Mouse (Mus musculus) MEL (cell line): Measurements from ENCODE around the gene Ddah1. TPM values are rescaled to one million over a fixed set of nuclear protein-coding genes. Genes with fewer than 3 reads are reported as not detected.

Source experiments
- DNase-seq: peaks from one replicate; pipeline ENCODE4 v3.0.0; 2011; ENCODE audit warnings: low read depth, low spot score
- H3K27ac ChIP-seq: 2 replicates; pipeline ENCODE4 v1.5.1; 2012; ENCODE audit warnings: low read depth, mild to moderate bottlenecking, control low read depth, low read length, moderate library complexity; ENCODE audit not compliant: control insufficient read depth
- H3K27me3 ChIP-seq, 2 experiments: fragments of 150-350 bp in 1 of 2; sonication (generic) in 1 of 2; 2 replicates each; pipeline ENCODE4 v1.6.1; 2012; ENCODE audit warnings: low read length in 2 of 2, mild to moderate bottlenecking in 2 of 2, improper control_type of control experiment in 1 of 2, moderate library complexity in 1 of 2; ENCODE audit not compliant: insufficient read depth in 2 of 2, control insufficient read depth in 1 of 2
- H3K36me3 ChIP-seq, 2 experiments: 2 replicates each; pipeline ENCODE4 v1.6.1; 2012 to 2014; ENCODE audit warnings: low read length in 2 of 2, improper control_type of control experiment in 1 of 2, inconsistent platforms in 1 of 2, mild to moderate bottlenecking in 1 of 2; ENCODE audit not compliant: insufficient read depth in 2 of 2, control insufficient read depth in 1 of 2
- H3K4me1 ChIP-seq, 2 experiments: fragments of 150-350 bp in 1 of 2; sonication (generic) in 1 of 2; 2 replicates each; pipeline ENCODE4 v1.6.1; 2012; ENCODE audit warnings: low read length in 2 of 2, improper control_type of control experiment in 1 of 2, mild to moderate bottlenecking in 1 of 2; ENCODE audit not compliant: insufficient read depth in 2 of 2, control insufficient read depth in 1 of 2
- H3K4me3 ChIP-seq, 2 experiments: fragments of 150-350 bp in 1 of 2; sonication (generic) in 1 of 2; 2 replicates each; pipeline ENCODE4 v1.5.1; 2012; ENCODE audit warnings: low read depth in 2 of 2, low read length in 2 of 2, mild to moderate bottlenecking in 2 of 2, moderate library complexity in 2 of 2, control low read depth in 1 of 2, improper control_type of control experiment in 1 of 2; ENCODE audit not compliant: control insufficient read depth in 1 of 2, insufficient read depth in 1 of 2
- H3K79me2 ChIP-seq: 2 replicates; pipeline ENCODE4 v1.6.1; 2012; ENCODE audit warnings: mild to moderate bottlenecking, low read length, moderate library complexity; ENCODE audit not compliant: control insufficient read depth, poor library complexity, insufficient read depth
- H3K9ac ChIP-seq: 2 replicates; pipeline ENCODE4 v1.6.1; 2012; ENCODE audit warnings: low read depth, mild to moderate bottlenecking, control low read depth, low read length, moderate library complexity; ENCODE audit not compliant: control insufficient read depth, poor library complexity, severe bottlenecking
- H3K9me3 ChIP-seq: fragments of 150-350 bp; sonication (generic); replicated peaks from 2 replicates; pipeline ENCODE4 v1.6.1; 2012; ENCODE audit warnings: mild to moderate bottlenecking, low read length, improper control_type of control experiment, moderate library complexity; ENCODE audit not compliant: insufficient read depth
- BHLHE40 ChIP-seq: IDR thresholded peaks from 2 replicates; pipeline ENCODE4 v1.6.1; 2012; ENCODE audit warnings: low read depth, mild to moderate bottlenecking, inconsistent platforms, low read length, improper control_type of control experiment, borderline replicate concordance
- CHD1 ChIP-seq: IDR thresholded peaks from 2 replicates; pipeline ENCODE4 v1.6.1; 2012; ENCODE audit warnings: low read depth, mild to moderate bottlenecking, inconsistent platforms, low read length, improper control_type of control experiment
- CTCF ChIP-seq, 3 experiments: IDR thresholded peaks in 2 of 3; conservative IDR thresholded peaks in 1 of 3; 2 replicates each; pipeline ENCODE4 v1.5.1; 2011 to 2012; ENCODE audit warnings: low read length in 3 of 3, low read depth in 2 of 3, mild to moderate bottlenecking in 2 of 3, improper control_type of control experiment in 1 of 3, inconsistent platforms in 1 of 3, mixed read lengths in 1 of 3, moderate library complexity in 1 of 3; ENCODE audit not compliant: control insufficient read depth in 1 of 3, insufficient read depth in 1 of 3, poor library complexity in 1 of 3, severe bottlenecking in 1 of 3
- E2F4 ChIP-seq: IDR thresholded peaks from 2 replicates; pipeline ENCODE4 v1.6.1; 2011; ENCODE audit warnings: low read depth, low read length, improper control_type of control experiment, borderline replicate concordance
- ELF1 ChIP-seq: IDR thresholded peaks from 2 replicates; pipeline ENCODE4 v1.6.1; 2014; ENCODE audit warnings: low read depth, mild to moderate bottlenecking, inconsistent platforms, low read length, improper control_type of control experiment, moderate library complexity
- EP300 ChIP-seq, 2 experiments: IDR thresholded peaks; 2 replicates each; pipeline ENCODE4 v1.6.1; 2011; ENCODE audit warnings: improper control_type of control experiment in 2 of 2, low read length in 2 of 2, low read depth in 1 of 2, mild to moderate bottlenecking in 1 of 2
- ETS1 ChIP-seq: IDR thresholded peaks from 2 replicates; pipeline ENCODE4 v1.6.1; 2012; ENCODE audit warnings: low read depth, mild to moderate bottlenecking, inconsistent platforms, low read length, improper control_type of control experiment, moderate library complexity
- GABPA ChIP-seq: IDR thresholded peaks from 2 replicates; pipeline ENCODE4 v1.6.1; 2012; ENCODE audit warnings: low read depth, mild to moderate bottlenecking, inconsistent platforms, low read length, improper control_type of control experiment, moderate library complexity
- GATA1 ChIP-seq: IDR thresholded peaks from 2 replicates; pipeline ENCODE4 v1.6.1; 2011; ENCODE audit warnings: low read depth, low read length, improper control_type of control experiment
- HCFC1 ChIP-seq: IDR thresholded peaks from 2 replicates; pipeline ENCODE4 v1.6.1; 2012; ENCODE audit warnings: low read depth, mild to moderate bottlenecking, inconsistent platforms, low read length, improper control_type of control experiment, moderate library complexity
- JUND ChIP-seq: IDR thresholded peaks from 2 replicates; pipeline ENCODE4 v1.6.1; 2011; ENCODE audit warnings: low read depth, mild to moderate bottlenecking, improper control_type of control experiment, low read length
- KAT2A ChIP-seq: conservative IDR thresholded peaks from 2 replicates; pipeline ENCODE4 v1.6.1; 2012; ENCODE audit warnings: low read depth, low read length, improper control_type of control experiment, inconsistent platforms
- MAFK ChIP-seq: IDR thresholded peaks from 2 replicates; pipeline ENCODE4 v1.6.1; 2011; ENCODE audit warnings: low read depth, mild to moderate bottlenecking, low read length, improper control_type of control experiment, borderline replicate concordance
- MAX ChIP-seq: IDR thresholded peaks from 2 replicates; pipeline ENCODE4 v1.6.1; 2011; ENCODE audit warnings: low read length, improper control_type of control experiment
- MYC ChIP-seq: IDR thresholded peaks from 2 replicates; pipeline ENCODE4 v1.6.1; 2011; ENCODE audit warnings: low read depth, mild to moderate bottlenecking, low read length, improper control_type of control experiment, moderate library complexity
- NELFE ChIP-seq: IDR thresholded peaks from 2 replicates; pipeline ENCODE4 v1.6.1; 2011; ENCODE audit warnings: low read depth, low read length, improper control_type of control experiment
- NRF1 ChIP-seq: IDR thresholded peaks from 2 replicates; pipeline ENCODE4 v1.6.1; 2014; ENCODE audit warnings: low read depth, mild to moderate bottlenecking, inconsistent platforms, low read length, improper control_type of control experiment, moderate library complexity; ENCODE audit not compliant: poor library complexity, insufficient read depth, severe bottlenecking
- POLR2A ChIP-seq, 2 experiments: IDR thresholded peaks; 2 replicates each; pipeline ENCODE4 v1.6.1; 2011 to 2012; ENCODE audit warnings: low read length in 2 of 2, mild to moderate bottlenecking in 2 of 2, control low read depth in 1 of 2, improper control_type of control experiment in 1 of 2, low read depth in 1 of 2, moderate library complexity in 1 of 2; ENCODE audit not compliant: control insufficient read depth in 1 of 2, insufficient read depth in 1 of 2, poor library complexity in 1 of 2
- RAD21 ChIP-seq: IDR thresholded peaks from 2 replicates; pipeline ENCODE4 v1.6.1; 2011; ENCODE audit warnings: mild to moderate bottlenecking, low read depth, low read length, improper control_type of control experiment
- SIN3A ChIP-seq: IDR thresholded peaks from 2 replicates; pipeline ENCODE4 v1.6.1; 2012; ENCODE audit warnings: low read length, improper control_type of control experiment, inconsistent platforms
- SMC3 ChIP-seq: IDR thresholded peaks from 2 replicates; pipeline ENCODE4 v1.6.1; 2011; ENCODE audit warnings: low read depth, low read length, improper control_type of control experiment
- TAL1 ChIP-seq: IDR thresholded peaks from 2 replicates; pipeline ENCODE4 v1.6.1; 2012; ENCODE audit warnings: mild to moderate bottlenecking, inconsistent platforms, low read length, moderate library complexity, mixed read lengths
- TCF12 ChIP-seq: IDR thresholded peaks from 2 replicates; pipeline ENCODE4 v1.6.1; 2014; ENCODE audit warnings: low read depth, mild to moderate bottlenecking, inconsistent platforms, low read length, improper control_type of control experiment, moderate library complexity
- USF1 ChIP-seq: IDR thresholded peaks from 2 replicates; pipeline ENCODE4 v1.6.1; 2014; ENCODE audit warnings: low read depth, mild to moderate bottlenecking, inconsistent platforms, low read length, improper control_type of control experiment, moderate library complexity
- ZKSCAN1 ChIP-seq: IDR thresholded peaks from 2 replicates; pipeline ENCODE4 v1.6.1; 2012; ENCODE audit warnings: low read depth, mild to moderate bottlenecking, inconsistent platforms, low read length, improper control_type of control experiment, moderate library complexity
- polyA plus RNA-seq, 2 experiments: library from polyadenylated mRNA; stranded (reverse) in 1 of 2; unstranded in 1 of 2; fragments of >175 nt in 1 of 2; fragments of >200 nt in 1 of 2; gene quantifications; 2 replicates each; pipeline versions ENCODE4 v1.2.1 to v1.2.4; 2012; ENCODE audit warnings: low replicate concordance in 2 of 2, low read depth in 1 of 2; ENCODE audit not compliant: insufficient read length in 2 of 2, insufficient read depth in 1 of 2, missing spikeins in 1 of 2
- total RNA-seq: library from RNA; depleted of rRNA; stranded (reverse); fragments of 300-350 nt; gene quantifications from 2 replicates; pipeline ENCODE4 v1.2.3, GENCODE M21; 2012

Gene Ddah1
- total and polyA plus RNA-seq, 3 experiments, result not detected

GRCm38 (mm10) chr3:145841961-145842710 is 83.7 kb downstream of the Ddah1 start:
- no peak for DNase-seq
- no peaks in the 10 kb centered on the region for H3K4me1 ChIP-seq
- H3K79me2 ChIP-seq, result no peaks in the 10 kb centered on the region
- no peak overlapping the region for H3K9ac ChIP-seq
- no peak for TF ChIP-seq E2F4
- TF ChIP-seq EP300 (IDR thresholded peaks at IDR 0.05; ENCODE audit: low read depth in 1 of 2, low read length in 2 of 2), result no peak
- no peak for TF ChIP-seq RAD21
- no peak for TF ChIP-seq SIN3A
- no peak for TF ChIP-seq MAFK
- no peak for TF ChIP-seq GATA1
- TF ChIP-seq ZKSCAN1, result no peak
- no peak for TF ChIP-seq ELF1
- no peak for TF ChIP-seq SMC3
- TF ChIP-seq POLR2A (IDR thresholded peaks at IDR 0.05; ENCODE audit: control insufficient read depth in 1 of 2, insufficient read depth in 1 of 2, low read depth in 1 of 2, low read length in 2 of 2, poor library complexity in 1 of 2), result no peak
- TF ChIP-seq NELFE, result no peak
- H3K27me3 ChIP-seq, result no peaks in the 10 kb centered on the region
- H3K36me3 ChIP-seq, result no peaks in the 10 kb centered on the region
- H3K9me3 ChIP-seq, result no peaks in the 10 kb centered on the region
- H3K27ac ChIP-seq, result no peak overlapping the region
- no peak overlapping the region for H3K4me3 ChIP-seq

DNA sequence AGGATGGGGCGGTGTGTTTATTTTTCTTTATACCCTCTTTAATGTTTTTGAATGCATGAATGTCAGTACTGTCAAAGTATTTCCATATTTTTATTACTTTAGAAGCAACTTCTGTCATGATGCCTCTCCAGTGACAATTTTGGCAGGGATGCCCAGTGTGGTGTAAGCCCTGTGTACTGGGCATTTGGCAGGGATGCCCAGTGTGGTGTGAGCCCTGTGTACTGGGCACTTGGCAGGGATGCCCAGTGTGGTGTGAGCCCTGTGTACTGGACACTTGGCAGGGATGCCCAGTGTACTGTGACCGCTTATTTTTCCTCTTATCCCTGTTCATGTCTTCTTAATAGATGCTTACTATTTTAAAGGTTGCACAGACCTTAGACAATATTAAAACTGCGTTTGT is 85.4 kb downstream of the Ddah1 start:
- Histone ChIP-seq H3K4me3 (no peak overlapping the region), H3K27ac (no peak overlapping the region), H3K27me3 (no peaks in the 10 kb centered on the region), H3K36me3 (no peaks in the 10 kb centered on the region), H3K9me3 (no peaks in the 10 kb centered on the region), H3K79me2 (no peaks in the 10 kb centered on the region), H3K4me1 (no peaks in the 10 kb centered on the region)
- no peak for DNase-seq
- TF ChIP-seq ETS1, result no peak
- TF ChIP-seq POLR2A (IDR thresholded peaks at IDR 0.05; ENCODE audit: control insufficient read depth in 1 of 2, insufficient read depth in 1 of 2, low read depth in 1 of 2, low read length in 2 of 2, poor library complexity in 1 of 2), result no peak
- TF ChIP-seq USF1, result no peak
- no peak for TF ChIP-seq MYC
- TF ChIP-seq, all 39 proteins: peak for 0
- H3K9ac ChIP-seq, result no peak overlapping the region

- H3K27ac ChIP-seq, result no peak overlapping the region
- no peaks in the 10 kb centered on the region for H3K27me3 ChIP-seq
- H3K9me3 ChIP-seq, result no peaks in the 10 kb centered on the region
- H3K36me3 ChIP-seq, result no peaks in the 10 kb centered on the region
- no peak overlapping the region for H3K4me3 ChIP-seq
- H3K79me2 ChIP-seq, result no peaks in the 10 kb centered on the region
- H3K4me1 ChIP-seq, result no peaks in the 10 kb centered on the region
- H3K9ac ChIP-seq, result no peak overlapping the region
- TF ChIP-seq GATA1 (no peak), NRF1 (no peak), TAL1 (no peak), BHLHE40 (no peak), HCFC1 (no peak), MAX (no peak), CTCF (IDR thresholded peaks at IDR 0.05 in 2 of 3, conservative IDR thresholded peaks at IDR 0.05 in 1 of 3; ENCODE audit: control insufficient read depth in 1 of 3, insufficient read depth in 1 of 3, low read depth in 2 of 3, low read length in 3 of 3, poor library complexity in 1 of 3, severe bottlenecking in 1 of 3) (no peak), GABPA (no peak), EP300 (IDR thresholded peaks at IDR 0.05; ENCODE audit: low read depth in 1 of 2, low read length in 2 of 2) (no peak), CHD1 (no peak), KAT2A (no peak), TCF12 (no peak), JUND (no peak), MYC (no peak)
- TF ChIP-seq, all 39 proteins: peak for 0
- no peak for DNase-seq
Measured at GRCm38 (mm10) chr3:145844891-145845290, 86.4 kb downstream of the Ddah1 start.
